Mouse (Mus musculus) activated CD4-positive, CD25-positive, alpha-beta regulatory T cell, adult 4 months (primary cell): ENCODE results near the gene Timm29. TPM values are rescaled to one million over a fixed set of nuclear protein-coding genes. Genes with fewer than 3 reads are reported as not detected.

Experiments used
- ATAC-seq: one replicate; pipeline ENCODE4 v1.8.0; 2017
- polyA plus RNA-seq, 2 experiments: library from polyadenylated mRNA; unstranded; fragments of 100-300 nt; shearing (Covaris generic); gene quantifications; one replicate each; pipeline ENCODE4 v1.2.1; 2017

The Timm29 gene
- polyA plus RNA-seq, 2 experiments from 2014 or later, result 2.8 to 3.5 TPM

- ATAC-seq, result no peak
Observed at GRCm38 (mm10) chr9:21617066-21617465, 24.5 kb downstream of the Timm29 start.

- ATAC-seq, result no peak
Observed at GRCm38 (mm10) chr9:21620229-21620628, 27.7 kb downstream of the Timm29 start.

- ATAC-seq, result no peak
Observed at GRCm38 (mm10) chr9:21622676-21623075, 30.2 kb downstream of the Timm29 start.

GRCm38 (mm10) chr9:21625342-21626339 is 33.1 kb downstream of the Timm29 start:
- no peak for ATAC-seq

GRCm38 (mm10) chr9:21626571-21626970 is 34.0 kb downstream of the Timm29 start:
- ATAC-seq, result no peak

DNA sequence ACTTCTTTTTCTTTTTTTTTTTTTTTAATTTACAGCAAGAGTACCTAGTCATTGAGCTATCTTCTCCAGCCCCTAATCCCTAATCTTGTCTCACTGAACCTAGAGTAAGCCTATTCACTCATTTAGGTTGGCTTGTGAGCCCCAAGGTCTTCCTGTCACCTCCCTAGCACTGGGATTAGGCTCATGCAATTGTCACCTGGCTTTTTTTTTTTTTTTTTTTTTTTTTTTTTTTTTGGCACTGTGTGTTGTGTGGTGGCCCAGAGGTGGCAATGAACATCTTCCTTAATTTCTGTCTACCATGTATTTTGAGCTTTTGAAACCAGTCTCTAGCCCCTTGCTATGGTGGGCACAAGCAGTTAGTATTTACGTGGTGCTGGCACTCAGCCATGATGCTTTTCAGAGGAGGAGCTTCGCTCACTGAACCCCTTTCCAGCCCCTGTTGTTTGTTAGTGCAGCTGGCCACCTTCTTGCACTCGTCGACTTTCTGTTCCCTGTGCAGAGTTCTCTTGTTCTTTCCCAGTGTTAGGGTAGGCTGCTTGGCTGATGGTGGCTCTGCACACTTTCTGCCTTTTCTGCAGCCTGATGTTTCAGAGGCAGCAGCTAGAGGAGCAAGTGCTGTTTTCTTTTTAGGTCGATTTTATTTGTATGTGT is 34.7 kb downstream of the Timm29 start:
- ATAC-seq, result no peak

- ATAC-seq, result no peak
Observed at GRCm38 (mm10) chr9:21630673-21631072, 38.2 kb downstream of the Timm29 start.

- no peak for ATAC-seq
Observed at GRCm38 (mm10) chr9:21633106-21633505, 40.6 kb downstream of the Timm29 start.

GRCm38 (mm10) chr9:21635639-21636038 is 43.1 kb downstream of the Timm29 start:
- ATAC-seq, result no peak

GRCm38 (mm10) chr9:21639031-21639430 is 46.5 kb downstream of the Timm29 start:
- no peak for ATAC-seq

Other genes starting within 250 kb of the Timm29 start
- gene Ilf3, start 224.9 kb upstream of the Timm29 start, polyA plus RNA-seq, result 100 to 1,000 TPM in 1 of 2 experiments, 10 to 100 TPM in 1; 96.0 to 122 TPM
- 10 to 100 TPM; 34.0 to 38.8 TPM for gene Qtrt1, start 180.9 kb upstream of the Timm29 start, polyA plus RNA-seq
- 100 to 1,000 TPM; 100 to 114 TPM for gene Dnm2, start 167.8 kb upstream of the Timm29 start, polyA plus RNA-seq
- gene Tmed1, start 82.5 kb upstream of the Timm29 start, polyA plus RNA-seq, result 1 to 10 TPM; 2.7 to 3.1 TPM
- gene AB124611, start 66.5 kb upstream of the Timm29 start, polyA plus RNA-seq, result 10 to 100 TPM; 56.9 to 62.4 TPM
- 1 to 10 TPM; 4.7 to 5.9 TPM for gene Carm1, start 45.8 kb upstream of the Timm29 start, polyA plus RNA-seq
- gene Yipf2, start 106 bp downstream of the Timm29 start, polyA plus RNA-seq, result 10 to 100 TPM; 16.7 to 18.3 TPM
- gene Smarca4, start 23.4 kb downstream of the Timm29 start, polyA plus RNA-seq, result 10 to 100 TPM; 26.2 to 34.6 TPM
- gene Ldlr, start 130.8 kb downstream of the Timm29 start, polyA plus RNA-seq, result 10 to 100 TPM; 12.6 to 20.6 TPM
- 10 to 100 TPM; 18.7 to 25.8 TPM for gene Spc24, start 167.6 kb downstream of the Timm29 start, polyA plus RNA-seq
- gene Kank2, start 206.0 kb downstream of the Timm29 start, polyA plus RNA-seq, result not detected
- not detected for gene Angptl8, start 242.8 kb downstream of the Timm29 start, polyA plus RNA-seq